Mouse (Mus musculus) megakaryocyte-erythroid progenitor cell, adult 5-6 weeks (primary cell): ENCODE measurements around the gene Ganc. TPM values are rescaled to one million over a fixed set of nuclear protein-coding genes. Genes with fewer than 3 reads are reported as not detected.

Experiments used
- ATAC-seq: replicated peaks from 2 replicates; pipeline ENCODE4 v1.8.0; 2016; ENCODE audit warnings: mild to moderate bottlenecking, inconsistent platforms; ENCODE audit not compliant: severe bottlenecking, poor library complexity, low FRiP score, low TSS enrichment
- total RNA-seq, 2 experiments: library from RNA; stranded (forward) in 1 of 2; stranded (reverse) in 1 of 2; fragments of 200-1000, 215-1000 nt in 1 of 2; fragments of >200 nt in 1 of 2; fragmentation: Nextera tagmentation in 1 of 2; gene quantifications; 2 replicates each; pipeline ENCODE4 v1.2.3; 2014 to 2017

Ganc gene
- total RNA-seq (2014; fragmentation: Nextera tagmentation) (11.2 and 14.2 TPM in 2 replicates), total RNA-seq (2017) (10.3 and 13.6 TPM in 2 replicates)

GRCm38 (mm10) chr2:120403653-120403985 lies at the start of gene Ganc:
Ganc (plus strand) TSS chr2:120403896.
- peak; percentile 36 for ATAC-seq

- ATAC-seq = no peak
These were observed 43.3 kb upstream of the Ganc start for GRCm38 (mm10) chr2:120360425-120360824.

GRCm38 (mm10) chr2:120366501-120366900 lies 37.2 kb upstream of the Ganc start:
- ATAC-seq = no peak

- ATAC-seq = no peak
These were observed 36.1 kb upstream of the Ganc start for GRCm38 (mm10) chr2:120367416-120368207.

GRCm38 (mm10) chr2:120373858-120374257 lies 29.8 kb upstream of the Ganc start:
- ATAC-seq = no peak

- ATAC-seq = no peak
These were observed 17.4 kb upstream of the Ganc start for GRCm38 (mm10) chr2:120386264-120386663.

- ATAC-seq = no peak
These were observed 16.4 kb upstream of the Ganc start for GRCm38 (mm10) chr2:120387291-120387690.

GRCm38 (mm10) chr2:120389376-120389775 lies 14.3 kb upstream of the Ganc start:
- no peak for ATAC-seq

GRCm38 (mm10) chr2:120390934-120391333 lies 12.8 kb upstream of the Ganc start:
- no peak for ATAC-seq

GRCm38 (mm10) chr2:120392406-120392805 lies 11.3 kb upstream of the Ganc start:
- no peak for ATAC-seq

- ATAC-seq = no peak
These were observed 5.7 kb upstream of the Ganc start for GRCm38 (mm10) chr2:120397951-120398350.

- no peak for ATAC-seq
These were observed 883 bp upstream of the Ganc start for GRCm38 (mm10) chr2:120402813-120403212.

- ATAC-seq = peak; percentile 99
These were observed 508 bp downstream of the Ganc start, which contains the start of gene Tmem87a for GRCm38 (mm10) chr2:120403986-120404822. Tmem87a (minus strand) TSS chr2:120404113.

GRCm38 (mm10) chr2:120404823-120405765 lies 1.4 kb downstream of the Ganc start:
- 0 out of 2 replicates have a peak, but pooled peaks have one; percentile 0 for ATAC-seq

- peak; percentile 92 for ATAC-seq
These were observed 7.5 kb downstream of the Ganc start for GRCm38 (mm10) chr2:120411096-120411628.

- ATAC-seq = no peak
These were observed 10.4 kb downstream of the Ganc start for GRCm38 (mm10) chr2:120414113-120414512.

- no peak for ATAC-seq
These were observed 11.2 kb downstream of the Ganc start for GRCm38 (mm10) chr2:120414738-120415414.

- ATAC-seq = no peak
These were observed 20.7 kb downstream of the Ganc start for GRCm38 (mm10) chr2:120424386-120424785.

GRCm38 (mm10) chr2:120444486-120444885 lies 40.8 kb downstream of the Ganc start:
- no peak for ATAC-seq
